Mouse (Mus musculus) spleen, postnatal 4 days (tissue): ENCODE results near the gene Gm12216.

Source experiments
- DNase-seq, 2 experiments: peaks; one replicate each; pipeline ENCODE4 v3.0.0; 2022; ENCODE audit warnings: low spot score in 2 of 2

Gene Gm12216

DNA sequence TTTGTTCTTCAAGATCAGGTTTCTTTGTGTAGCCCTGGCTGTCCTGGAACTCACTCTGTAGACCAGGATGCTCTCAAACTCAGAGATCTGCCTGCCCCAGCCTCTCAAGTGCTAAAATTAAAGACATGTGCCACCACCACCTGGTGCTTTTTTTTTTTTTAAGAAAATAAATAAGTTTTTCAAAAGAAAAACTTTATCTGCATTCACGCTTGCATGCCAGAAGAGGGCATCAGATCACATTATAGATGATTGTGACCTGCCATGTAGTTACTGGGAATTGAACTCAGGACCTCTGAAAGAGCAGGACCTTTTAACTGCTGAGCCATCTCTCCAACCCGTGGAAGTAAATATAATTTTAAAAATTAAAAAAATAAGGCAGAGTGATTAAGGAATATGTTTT, 113.8 kb downstream of the Gm12216 start:
- no peak for DNase-seq

- no peak for DNase-seq
Measured at GRCm38 (mm10) chr11:53742353-53742752, 116.7 kb downstream of the Gm12216 start.

DNA sequence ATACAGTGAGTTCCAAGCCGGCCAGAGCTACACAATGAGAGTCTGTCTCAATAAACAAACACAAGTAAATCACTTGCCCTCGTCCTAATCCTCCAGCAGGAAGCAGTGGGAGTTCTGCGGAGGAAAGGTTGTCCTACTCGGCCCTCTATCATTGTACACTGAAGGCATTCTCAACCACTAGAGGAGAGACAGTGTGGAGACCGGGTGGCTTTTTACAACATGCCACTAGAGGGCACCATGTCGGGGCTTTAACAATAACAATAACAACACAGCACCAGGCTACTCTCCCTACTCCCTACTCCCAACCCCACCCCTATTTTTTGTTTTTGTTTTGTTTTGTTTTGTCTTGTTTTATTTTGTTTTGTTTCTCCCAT, 121.5 kb downstream of the Gm12216 start:
- peak; percentile 62 to 74 for DNase-seq

GRCm38 (mm10) chr11:53736771-53737572, 122.1 kb downstream of the Gm12216 start:
- peak; percentile 74 to 90 for DNase-seq

GRCm38 (mm10) chr11:53735682-53736245, 123.3 kb downstream of the Gm12216 start:
- DNase-seq = peak; percentile 67 to 78

GRCm38 (mm10) chr11:53734970-53735681, 123.9 kb downstream of the Gm12216 start:
- DNase-seq = no peak

DNA sequence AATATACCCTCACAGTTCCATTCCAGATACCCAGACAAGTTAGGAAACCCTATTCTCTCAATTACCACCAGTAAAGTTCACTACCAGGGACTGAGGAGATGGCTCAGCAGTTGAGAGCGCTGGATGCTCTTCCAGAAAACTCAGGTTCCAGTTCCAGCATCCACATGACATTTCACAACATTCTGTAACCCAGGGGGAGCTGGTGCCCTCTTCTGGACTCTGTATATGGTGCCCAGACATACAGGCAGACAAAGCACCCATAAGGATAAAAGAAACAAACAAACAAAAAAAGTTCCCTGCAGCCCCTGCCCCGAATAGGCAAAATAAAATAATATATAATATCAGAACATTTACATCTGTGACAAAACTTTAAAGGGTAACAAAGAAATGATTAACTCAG, 124.6 kb downstream of the Gm12216 start:
- DNase-seq = no peak

DNA sequence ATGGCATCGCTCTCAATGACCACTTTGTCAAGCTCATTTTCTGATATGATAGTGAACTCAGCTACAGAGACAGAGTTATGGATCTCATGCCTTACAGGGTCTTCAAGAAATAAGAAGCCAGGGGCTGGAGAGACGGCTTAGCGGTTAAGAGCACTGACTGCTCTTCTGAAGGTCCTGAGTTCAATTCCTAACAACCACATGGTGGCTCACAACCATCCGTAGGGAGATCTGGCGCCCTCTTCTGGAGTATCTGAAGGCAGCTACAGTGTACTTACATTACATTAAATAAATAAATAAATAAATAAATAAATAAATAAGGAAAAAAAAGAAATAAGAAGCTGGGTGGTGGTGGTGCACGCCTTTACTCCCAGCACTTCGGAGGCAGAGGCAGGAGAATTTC, 125.2 kb downstream of the Gm12216 start:
- no peak for DNase-seq
